Mouse (Mus musculus): ENCODE measurements at regions not wholly inside any gene's neighbourhood (a gene's known extent, or its start where the extent isn't known, plus 50 kb on each side); places are given as distances from the start of the nearest gene placed in this dataset.
A peak's percentile ranks its signal among the peaks of the same experiment; 100 is the strongest.

DNA sequence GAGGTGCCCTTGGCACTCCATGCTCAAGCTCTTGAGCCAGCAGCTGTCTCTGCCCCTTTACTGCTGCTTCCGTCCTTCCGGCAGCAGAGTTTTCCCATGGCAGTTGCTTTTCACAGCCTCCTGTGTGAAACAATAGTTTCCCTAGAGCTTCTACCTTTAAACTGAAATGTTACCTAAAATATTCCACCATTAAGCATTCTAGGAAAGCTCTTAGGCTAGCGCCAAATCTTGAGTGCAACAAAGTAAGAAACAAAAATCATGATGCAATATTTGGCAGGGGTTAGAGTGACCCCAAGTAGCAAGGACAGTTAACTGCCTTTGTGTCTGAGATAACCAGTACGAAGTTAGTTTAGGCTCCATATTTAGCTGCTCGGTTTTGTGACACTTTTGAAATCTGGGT lies 830.3 kb upstream of the Tenm2 start:
- Histone ChIP-seq H3K27ac (ENCODE audit: low read length) (no peak overlapping the region), H3K9ac (replicated peaks; ENCODE audit: low read depth) (no peak overlapping the region), H3K27me3 (replicated peaks; ENCODE audit: insufficient read depth, low read length) (no peaks in the 10 kb centered on the region), H3K4me3 (ENCODE audit: low read depth, low read length) (no peak overlapping the region), H3K4me1 (ENCODE audit: insufficient read depth, low read depth, low read length) (no peaks in the 10 kb centered on the region), H3K4me2 (replicated peaks; ENCODE audit: low read depth, low read length) (no peak overlapping the region), H3K9me3 (ENCODE audit: low read length) (no peaks in the 10 kb centered on the region), H3K36me3 (ENCODE audit: insufficient read depth, low read length) (no peaks in the 10 kb centered on the region)
- WGBS, result 75% methylated on average over 5 of the region's 5 CpGs
- DNase-seq (ENCODE audit: low spot score) (no peak), ATAC-seq (no peak)
- TF ChIP-seq CTCF (IDR thresholded peaks at IDR 0.05), result no peak
- TF ChIP-seq EP300 (IDR thresholded peaks at IDR 0.05), result no peak

DNA sequence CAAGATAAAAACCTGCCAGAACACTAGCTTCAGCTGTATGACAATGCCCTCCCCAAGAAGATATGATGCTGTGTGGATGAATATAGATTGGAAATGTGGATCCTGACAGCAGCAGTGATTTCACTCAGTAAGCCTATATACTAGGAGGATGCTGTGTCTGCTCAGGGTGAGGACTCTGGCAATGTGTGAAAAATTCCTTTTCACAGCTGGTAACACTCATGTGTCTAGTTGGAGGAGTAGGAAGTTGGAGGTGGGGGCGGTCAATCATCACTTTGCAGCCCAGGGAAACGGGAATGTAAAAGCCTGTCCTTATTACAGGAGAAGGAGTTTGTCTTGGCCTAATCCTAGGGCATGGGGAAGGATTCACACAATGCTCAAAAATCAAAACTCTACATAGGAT lies 824.3 kb upstream of the Tenm2 start:
- H3K4me2 ChIP-seq (replicated peaks; ENCODE audit: low read depth, low read length), result no peak overlapping the region
- ATAC-seq (no peak), DNase-seq (ENCODE audit: low spot score) (no peak)
- H3K36me3 ChIP-seq (ENCODE audit: insufficient read depth, low read length), result no peaks in the 10 kb centered on the region
- H3K9me3 ChIP-seq (ENCODE audit: low read length), result no peaks in the 10 kb centered on the region
- TF ChIP-seq EP300 (IDR thresholded peaks at IDR 0.05) (no peak), CTCF (IDR thresholded peaks at IDR 0.05) (no peak)
- H3K27me3 ChIP-seq (replicated peaks; ENCODE audit: insufficient read depth, low read length), result no peaks in the 10 kb centered on the region
- H3K4me1 ChIP-seq (ENCODE audit: insufficient read depth, low read depth, low read length), result no peaks in the 10 kb centered on the region
- WGBS, result 41% methylated on average over 2 of the region's 2 CpGs
- H3K9ac ChIP-seq (replicated peaks; ENCODE audit: low read depth), result no peak overlapping the region
- H3K27ac ChIP-seq (ENCODE audit: low read length), result no peak overlapping the region
- no peak overlapping the region for H3K4me3 ChIP-seq (ENCODE audit: low read depth, low read length)

DNA sequence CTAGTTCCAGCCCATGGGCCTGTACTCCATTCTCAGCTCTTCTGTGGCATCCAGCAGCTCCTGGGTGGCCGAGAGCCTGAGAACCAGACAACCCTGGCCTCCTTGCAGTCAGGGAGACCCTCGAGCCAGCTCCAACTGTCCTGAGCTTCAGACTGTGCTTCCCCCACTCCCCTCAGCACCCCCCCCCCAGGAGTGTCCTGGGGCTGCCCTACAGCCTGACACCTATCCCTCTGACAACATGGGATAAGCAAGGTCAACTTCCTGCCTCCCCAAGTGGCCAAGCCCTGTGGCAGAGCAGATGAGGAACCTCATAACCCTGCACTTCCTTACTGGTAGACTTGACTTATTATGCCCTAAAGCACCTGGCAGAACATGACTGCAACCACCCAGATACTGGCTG lies 823.1 kb upstream of the Tenm2 start:
- TF ChIP-seq EP300 (IDR thresholded peaks at IDR 0.05) (no peak), CTCF (IDR thresholded peaks at IDR 0.05) (no peak)
- no peaks in the 10 kb centered on the region for H3K27me3 ChIP-seq (replicated peaks; ENCODE audit: insufficient read depth, low read length)
- H3K9me3 ChIP-seq (ENCODE audit: low read length), result no peaks in the 10 kb centered on the region
- no peak overlapping the region for H3K27ac ChIP-seq (ENCODE audit: low read length)
- DNase-seq (ENCODE audit: low spot score) (no peak), ATAC-seq (no peak)
- no peaks in the 10 kb centered on the region for H3K36me3 ChIP-seq (ENCODE audit: insufficient read depth, low read length)
- H3K4me1 ChIP-seq (ENCODE audit: insufficient read depth, low read depth, low read length), result no peaks in the 10 kb centered on the region
- WGBS, result 52% methylated on average over 2 of the region's 2 CpGs
- no peak overlapping the region for H3K9ac ChIP-seq (replicated peaks; ENCODE audit: low read depth)
- H3K4me2 ChIP-seq (replicated peaks; ENCODE audit: low read depth, low read length), result no peak overlapping the region
- H3K4me3 ChIP-seq (ENCODE audit: low read depth, low read length), result no peak overlapping the region

- no peaks in the 10 kb centered on the region for H3K4me1 ChIP-seq (ENCODE audit: insufficient read depth, low read depth, low read length)
- H3K27me3 ChIP-seq (replicated peaks; ENCODE audit: insufficient read depth, low read length), result no peaks in the 10 kb centered on the region
- H3K4me3 ChIP-seq (ENCODE audit: low read depth, low read length), result no peak overlapping the region
- no peak overlapping the region for H3K27ac ChIP-seq (ENCODE audit: low read length)
- ATAC-seq (peak; percentile 43; the same call in 1 of the 2 replicates), DNase-seq (ENCODE audit: low spot score) (peak; percentile 42)
- H3K9me3 ChIP-seq (ENCODE audit: low read length), result no peaks in the 10 kb centered on the region
- no peak overlapping the region for H3K9ac ChIP-seq (replicated peaks; ENCODE audit: low read depth)
- WGBS, result 48% methylated on average over 2 of the region's 2 CpGs
- H3K36me3 ChIP-seq (ENCODE audit: insufficient read depth, low read length), result no peaks in the 10 kb centered on the region
- TF ChIP-seq CTCF (IDR thresholded peaks at IDR 0.05) (no peak), EP300 (IDR thresholded peaks at IDR 0.05) (no peak)
- no peak overlapping the region for H3K4me2 ChIP-seq (replicated peaks; ENCODE audit: low read depth, low read length)
Observed at GRCm38 (mm10) chr11:38036582-38036981, 800.8 kb upstream of the Tenm2 start.

DNA sequence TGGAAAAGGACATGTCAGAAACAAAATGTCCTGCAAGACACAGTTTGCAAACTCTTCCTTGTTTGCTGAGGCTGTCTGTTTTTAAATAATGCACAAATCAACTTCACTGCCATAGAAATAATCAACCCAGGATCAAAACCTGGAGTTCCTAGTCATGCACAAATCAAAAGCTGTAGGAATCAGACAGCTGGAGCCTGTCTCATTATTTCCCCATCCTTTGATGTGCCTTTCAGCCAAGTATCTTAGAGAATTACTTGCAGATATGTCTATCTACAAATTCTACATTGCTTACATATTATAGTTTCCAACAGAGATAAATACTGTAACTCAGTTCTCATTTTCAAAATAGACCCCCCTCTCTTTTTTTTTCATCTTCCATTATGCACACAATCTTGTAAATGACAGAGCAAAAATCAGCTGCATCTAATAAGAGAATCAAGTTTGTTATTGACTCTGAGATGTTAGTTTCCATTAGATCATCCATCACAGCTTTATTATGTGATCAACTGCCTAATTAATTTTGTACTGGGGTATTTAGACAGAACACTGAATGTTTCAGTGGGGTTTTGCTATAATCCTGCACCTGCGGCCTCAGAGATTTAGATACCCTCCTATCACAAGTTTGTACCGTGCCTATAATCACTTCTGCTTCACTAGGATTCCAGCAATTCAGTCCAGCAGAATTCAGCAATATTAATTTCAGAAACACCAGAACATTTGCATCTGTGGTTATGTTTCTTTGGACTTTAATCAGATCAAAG lies 798.9 kb upstream of the Tenm2 start:
- DNase-seq (ENCODE audit: low spot score), result no peak
- H3K4me2 ChIP-seq (replicated peaks; ENCODE audit: low read depth, low read length), result no peak overlapping the region
- 65% methylated on average over 2 of the region's 2 CpGs for WGBS
- no peak overlapping the region for H3K27ac ChIP-seq (ENCODE audit: low read length)
- no peaks in the 10 kb centered on the region for H3K36me3 ChIP-seq (ENCODE audit: insufficient read depth, low read length)
- H3K9me3 ChIP-seq (ENCODE audit: low read length), result no peaks in the 10 kb centered on the region
- no peak overlapping the region for H3K4me3 ChIP-seq (ENCODE audit: low read depth, low read length)
- no peak for TF ChIP-seq EP300 (IDR thresholded peaks at IDR 0.05)
- no peak for TF ChIP-seq CTCF (IDR thresholded peaks at IDR 0.05)
- no peak for ATAC-seq
- no peaks in the 10 kb centered on the region for H3K4me1 ChIP-seq (ENCODE audit: insufficient read depth, low read depth, low read length)
- no peaks in the 10 kb centered on the region for H3K27me3 ChIP-seq (replicated peaks; ENCODE audit: insufficient read depth, low read length)
- no peak overlapping the region for H3K9ac ChIP-seq (replicated peaks; ENCODE audit: low read depth)

GRCm38 (mm10) chr11:38021704-38022103 lies 785.9 kb upstream of the Tenm2 start:
- Histone ChIP-seq H3K4me3 (ENCODE audit: low read depth, low read length) (no peak overlapping the region), H3K27me3 (replicated peaks; ENCODE audit: insufficient read depth, low read length) (no peaks in the 10 kb centered on the region), H3K27ac (ENCODE audit: low read length) (no peak overlapping the region), H3K4me2 (replicated peaks; ENCODE audit: low read depth, low read length) (no peak overlapping the region), H3K36me3 (ENCODE audit: insufficient read depth, low read length) (no peaks in the 10 kb centered on the region), H3K9me3 (ENCODE audit: low read length) (no peaks in the 10 kb centered on the region), H3K9ac (replicated peaks; ENCODE audit: low read depth) (no peak overlapping the region), H3K4me1 (ENCODE audit: insufficient read depth, low read depth, low read length) (no peaks in the 10 kb centered on the region)
- no peak for DNase-seq (ENCODE audit: low spot score)
- ATAC-seq, result no peak
- TF ChIP-seq CTCF (IDR thresholded peaks at IDR 0.05) (no peak), EP300 (IDR thresholded peaks at IDR 0.05) (no peak)

- WGBS, result 81% methylated on average over 2 of the region's 2 CpGs
- ATAC-seq, result no peak
- no peak overlapping the region for H3K27ac ChIP-seq (ENCODE audit: low read length)
- no peak for TF ChIP-seq CTCF (IDR thresholded peaks at IDR 0.05)
- TF ChIP-seq EP300 (IDR thresholded peaks at IDR 0.05), result no peak
- no peak overlapping the region for H3K9ac ChIP-seq (replicated peaks; ENCODE audit: low read depth)
- no peaks in the 10 kb centered on the region for H3K4me1 ChIP-seq (ENCODE audit: insufficient read depth, low read depth, low read length)
- H3K27me3 ChIP-seq (replicated peaks; ENCODE audit: insufficient read depth, low read length), result no peaks in the 10 kb centered on the region
- DNase-seq (ENCODE audit: low spot score), result no peak
- H3K9me3 ChIP-seq (ENCODE audit: low read length), result no peaks in the 10 kb centered on the region
- no peaks in the 10 kb centered on the region for H3K36me3 ChIP-seq (ENCODE audit: insufficient read depth, low read length)
- H3K4me2 ChIP-seq (replicated peaks; ENCODE audit: low read depth, low read length), result no peak overlapping the region
- H3K4me3 ChIP-seq (ENCODE audit: low read depth, low read length), result no peak overlapping the region
Observed at GRCm38 (mm10) chr11:37978131-37978530, 742.4 kb upstream of the Tenm2 start.
